Mouse (Mus musculus) kidney, adult 18-20 months (tissue): ENCODE results near the gene Syt13.

Experiments used
- DNase-seq: peaks from one replicate; pipeline ENCODE4 v3.0.0; 2021

The Syt13 gene

GRCm38 (mm10) chr2:92967032-92967838 lies 52.3 kb downstream of the Syt13 start:
- DNase-seq: peak; percentile 62

GRCm38 (mm10) chr2:92967839-92968166 lies 52.9 kb downstream of the Syt13 start:
- DNase-seq: no peak

GRCm38 (mm10) chr2:92971069-92971468 lies 56.2 kb downstream of the Syt13 start:
- no peak for DNase-seq

GRCm38 (mm10) chr2:92971536-92971935 lies 56.6 kb downstream of the Syt13 start:
- no peak for DNase-seq

- DNase-seq: no peak
These were observed 57.2 kb downstream of the Syt13 start for GRCm38 (mm10) chr2:92972071-92972470.

- DNase-seq: no peak
These were observed 58.7 kb downstream of the Syt13 start for GRCm38 (mm10) chr2:92973646-92974045.

GRCm38 (mm10) chr2:92975031-92975790 lies 60.3 kb downstream of the Syt13 start:
- no peak for DNase-seq

- DNase-seq: no peak
These were observed 65.3 kb downstream of the Syt13 start for GRCm38 (mm10) chr2:92980165-92980564.

GRCm38 (mm10) chr2:92982591-92983272 lies 67.8 kb downstream of the Syt13 start:
- no peak for DNase-seq

- DNase-seq: no peak
These were observed 68.3 kb downstream of the Syt13 start for GRCm38 (mm10) chr2:92983273-92983620.

- DNase-seq: no peak
These were observed 69.6 kb downstream of the Syt13 start for GRCm38 (mm10) chr2:92984321-92985108.

- no peak for DNase-seq
These were observed 70.3 kb downstream of the Syt13 start for GRCm38 (mm10) chr2:92985171-92985570.

- DNase-seq: no peak
These were observed 70.7 kb downstream of the Syt13 start for GRCm38 (mm10) chr2:92985600-92985999.

- no peak for DNase-seq
These were observed 72.3 kb downstream of the Syt13 start for GRCm38 (mm10) chr2:92987108-92987618.

GRCm38 (mm10) chr2:92987901-92988631 lies 73.2 kb downstream of the Syt13 start:
- DNase-seq: peak; percentile 71

GRCm38 (mm10) chr2:92989593-92989992 lies 74.7 kb downstream of the Syt13 start:
- no peak for DNase-seq

GRCm38 (mm10) chr2:92991976-92992375 lies 77.1 kb downstream of the Syt13 start:
- DNase-seq: no peak

- no peak for DNase-seq
These were observed 90.1 kb downstream of the Syt13 start for GRCm38 (mm10) chr2:93005028-93005427.
